Mouse (Mus musculus) liver, postnatal 0 days (tissue): ENCODE measurements around the gene Ssc5d.

Experiments
- CTCF ChIP-seq: sonication (generic); IDR thresholded peaks from 2 replicates; pipeline ENCODE4 v1.5.1; 2016; ENCODE audit warnings: antibody characterized with exemption, low read depth
- EP300 ChIP-seq: IDR thresholded peaks from 2 replicates; pipeline ENCODE4 v1.6.1; 2016; ENCODE audit warnings: antibody characterized with exemption, low read depth, mild to moderate bottlenecking

- TF ChIP-seq CTCF (no peak), EP300 (no peak)
These were observed 17.1 kb downstream of the Ssc5d start for GRCm38 (mm10) chr7:4942673-4943072.
